Mouse (Mus musculus): ENCODE measurements at regions not wholly inside any gene's neighbourhood (a gene's known extent, or its start where the extent isn't known, plus 50 kb on each side); places are given as distances from the start of the nearest gene placed in this dataset.

GRCm38 (mm10) chr4:99348674-99349073, 53.0 kb downstream of the Gm12689 start:
- Histone ChIP-seq H3K27me3 (no peaks in the 10 kb centered on the region), H3K4me1 (no peaks in the 10 kb centered on the region)

DNA sequence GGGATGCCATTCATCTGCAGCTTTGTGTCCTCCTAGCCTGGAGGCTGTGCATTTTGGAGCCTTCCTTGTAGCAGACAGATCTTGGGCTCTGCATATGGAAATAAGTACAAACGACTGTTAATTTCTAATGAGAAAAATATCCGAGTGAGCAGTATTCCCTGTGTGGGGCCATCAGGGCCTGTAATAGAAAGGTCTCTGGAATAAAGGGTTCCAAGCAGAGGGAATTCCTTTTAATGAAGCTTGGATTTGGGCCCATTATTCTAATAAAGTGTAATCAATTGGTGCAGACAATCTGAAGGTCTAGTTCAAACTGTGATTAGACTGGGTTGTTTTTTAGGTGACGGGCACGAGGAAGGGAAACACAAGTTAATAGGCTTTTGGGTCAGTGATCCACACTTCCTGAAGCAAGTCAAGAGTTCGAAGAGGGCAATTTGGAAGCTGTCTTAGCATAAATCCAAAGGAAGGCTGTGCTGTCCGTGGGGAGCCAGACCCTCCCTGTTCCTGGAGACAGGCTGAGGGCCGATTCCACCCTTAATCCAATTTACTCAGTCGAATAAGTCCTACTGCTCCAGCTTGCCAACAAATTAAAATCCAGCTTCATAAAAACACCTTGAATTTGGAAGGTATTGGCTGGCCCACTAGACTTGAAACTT, 57.5 kb downstream of the Gm12689 start:
- no peak overlapping the region for H3K4me3 ChIP-seq
- no peak overlapping the region for H3K9ac ChIP-seq
- H3K27me3 ChIP-seq = no peaks in the 10 kb centered on the region; the same call in 1 of the 2 replicates
- no peaks in the 10 kb centered on the region for H3K4me1 ChIP-seq
- no peak for ATAC-seq (ENCODE audit: insufficient number of reproducible peaks, insufficient read depth, low FRiP score, low TSS enrichment)
- no peak overlapping the region for H3K4me2 ChIP-seq (replicated peaks)
- H3K36me3 ChIP-seq = no peaks in the 10 kb centered on the region
- 25% methylated on average over 8 of the region's 8 CpGs for WGBS
- H3K27ac ChIP-seq = no peak overlapping the region
- H3K9me3 ChIP-seq = no peaks in the 10 kb centered on the region

More at GRCm38 (mm10) chr4:99348674-99349073, 53.0 kb downstream of the Gm12689 start:
- H3K27ac ChIP-seq = no peak overlapping the region
- WGBS = 65% methylated on average over 5 of the region's 5 CpGs
- no peak overlapping the region for H3K4me2 ChIP-seq (replicated peaks)
- no peak for ATAC-seq (ENCODE audit: insufficient number of reproducible peaks, insufficient read depth, low FRiP score, low TSS enrichment)
- H3K4me3 ChIP-seq = no peak overlapping the region
- no peaks in the 10 kb centered on the region for H3K36me3 ChIP-seq
- H3K9me3 ChIP-seq = no peaks in the 10 kb centered on the region
- H3K9ac ChIP-seq = no peak overlapping the region

DNA sequence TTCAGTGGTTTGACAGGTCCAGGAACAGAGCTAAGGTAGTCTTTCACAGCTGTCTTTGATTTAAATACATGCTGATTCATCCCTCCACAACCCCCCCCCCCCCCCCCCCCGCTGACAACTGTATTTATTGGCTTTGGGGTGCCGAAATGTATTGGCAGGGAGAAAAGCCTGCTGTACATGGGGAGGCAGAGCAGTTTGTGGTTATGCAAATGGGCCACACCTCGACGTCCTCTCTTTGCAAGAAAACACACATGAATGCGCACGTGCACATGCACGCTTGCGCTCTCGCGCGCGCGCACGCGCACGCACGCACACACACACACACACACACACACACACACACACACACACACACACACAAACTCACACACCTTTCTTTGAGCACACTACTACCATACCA, 58.5 kb downstream of the Gm12689 start:
- H3K4me2 ChIP-seq (replicated peaks) = peak overlapping the region; percentile 19
- no peaks in the 10 kb centered on the region for H3K4me1 ChIP-seq
- no peaks in the 10 kb centered on the region; the same call in 1 of the 2 replicates for H3K27me3 ChIP-seq
- H3K36me3 ChIP-seq = no peaks in the 10 kb centered on the region
- 76% methylated on average over 17 of the region's 17 CpGs for WGBS
- no peak for ATAC-seq (ENCODE audit: insufficient number of reproducible peaks, insufficient read depth, low FRiP score, low TSS enrichment)
- H3K27ac ChIP-seq = no peak overlapping the region
- no peak overlapping the region for H3K9ac ChIP-seq
- H3K4me3 ChIP-seq = no peak overlapping the region
- H3K9me3 ChIP-seq = no peaks in the 10 kb centered on the region

- no peaks in the 10 kb centered on the region for H3K4me1 ChIP-seq
- H3K4me2 ChIP-seq (replicated peaks) = no peak overlapping the region
- no peaks in the 10 kb centered on the region for H3K36me3 ChIP-seq
- no peak overlapping the region for H3K4me3 ChIP-seq
- 43% methylated on average over 9 of the region's 9 CpGs for WGBS
- H3K9me3 ChIP-seq = no peaks in the 10 kb centered on the region
- no peaks in the 10 kb centered on the region; the same call in 1 of the 2 replicates for H3K27me3 ChIP-seq
- H3K9ac ChIP-seq = no peak overlapping the region
- ATAC-seq (ENCODE audit: insufficient number of reproducible peaks, insufficient read depth, low FRiP score, low TSS enrichment) = no peak
- no peak overlapping the region for H3K27ac ChIP-seq
Measured at GRCm38 (mm10) chr4:99354835-99355234, 59.1 kb downstream of the Gm12689 start.

- no peaks in the 10 kb centered on the region for H3K9me3 ChIP-seq
- 0 out of 2 replicates have a peak, but pooled peaks cover 2% of the 10 kb centered on the region for H3K27me3 ChIP-seq
- 87% methylated on average over 9 of the region's 9 CpGs for WGBS
- H3K4me3 ChIP-seq = no peak overlapping the region
- H3K4me2 ChIP-seq (replicated peaks) = no peak overlapping the region
- no peak overlapping the region for H3K9ac ChIP-seq
- no peaks in the 10 kb centered on the region for H3K36me3 ChIP-seq
- no peak for ATAC-seq (ENCODE audit: insufficient number of reproducible peaks, insufficient read depth, low FRiP score, low TSS enrichment)
- H3K4me1 ChIP-seq = peaks cover 5% of the 10 kb centered on the region
- no peak overlapping the region for H3K27ac ChIP-seq
Measured at GRCm38 (mm10) chr4:99368036-99368435, 72.3 kb downstream of the Gm12689 start.

GRCm38 (mm10) chr4:99371162-99371561, 75.5 kb downstream of the Gm12689 start:
- H3K36me3 ChIP-seq = no peaks in the 10 kb centered on the region
- peaks cover 5% of the 10 kb centered on the region for H3K4me1 ChIP-seq
- WGBS = 79% methylated on average over 5 of the region's 5 CpGs
- H3K4me3 ChIP-seq = no peak overlapping the region
- H3K4me2 ChIP-seq (replicated peaks) = no peak overlapping the region
- H3K27ac ChIP-seq = no peak overlapping the region
- ATAC-seq (ENCODE audit: insufficient number of reproducible peaks, insufficient read depth, low FRiP score, low TSS enrichment) = no peak
- H3K9ac ChIP-seq = no peak overlapping the region
- no peaks in the 10 kb centered on the region for H3K27me3 ChIP-seq
- no peaks in the 10 kb centered on the region for H3K9me3 ChIP-seq

GRCm38 (mm10) chr4:99376171-99376570, 80.5 kb downstream of the Gm12689 start:
- Histone ChIP-seq H3K9me3 (no peaks in the 10 kb centered on the region), H3K36me3 (no peaks in the 10 kb centered on the region)

GRCm38 (mm10) chr4:99376911-99377310, 81.2 kb downstream of the Gm12689 start:
- Histone ChIP-seq H3K27me3 (0 out of 2 replicates have a peak, but pooled peaks cover 2% of the 10 kb centered on the region), H3K4me2 (replicated peaks) (no peak overlapping the region)
- no peak for ATAC-seq (ENCODE audit: insufficient number of reproducible peaks, insufficient read depth, low FRiP score, low TSS enrichment)

More at GRCm38 (mm10) chr4:99376171-99376570, 80.5 kb downstream of the Gm12689 start:
- no peak overlapping the region for H3K4me2 ChIP-seq (replicated peaks)
- WGBS = 18% methylated on average over 1 of the region's 1 CpGs
- no peak for ATAC-seq (ENCODE audit: insufficient number of reproducible peaks, insufficient read depth, low FRiP score, low TSS enrichment)
- no peak overlapping the region for H3K9ac ChIP-seq
- no peak overlapping the region for H3K27ac ChIP-seq
- H3K4me1 ChIP-seq = no peaks in the 10 kb centered on the region
- no peak overlapping the region for H3K4me3 ChIP-seq
- H3K27me3 ChIP-seq = 0 out of 2 replicates have a peak, but pooled peaks cover 2% of the 10 kb centered on the region

DNA sequence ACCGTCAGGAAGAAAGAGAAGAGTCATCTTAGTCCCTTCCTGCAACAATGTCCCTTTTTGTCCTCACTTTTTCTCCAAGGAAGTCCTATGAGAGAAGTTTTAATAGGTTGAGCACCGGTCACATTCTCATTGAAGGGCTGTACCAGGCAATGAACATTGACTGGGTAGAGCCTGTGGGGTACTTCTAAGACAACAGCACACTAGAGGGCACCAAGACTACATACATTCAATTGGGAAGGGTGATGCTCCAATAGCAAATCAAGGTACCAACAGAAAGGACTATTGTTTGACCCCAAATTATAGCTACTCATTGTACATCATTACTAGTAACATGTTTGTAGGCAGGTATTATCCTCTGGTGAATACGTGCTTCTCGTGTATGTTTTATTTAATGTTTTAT, 84.3 kb downstream of the Gm12689 start:
- H3K9ac ChIP-seq = no peak overlapping the region
- no peaks in the 10 kb centered on the region for H3K36me3 ChIP-seq
- no peak for ATAC-seq (ENCODE audit: insufficient number of reproducible peaks, insufficient read depth, low FRiP score, low TSS enrichment)
- H3K27me3 ChIP-seq = 0 out of 2 replicates have a peak, but pooled peaks cover 2% of the 10 kb centered on the region
- H3K4me1 ChIP-seq = no peaks in the 10 kb centered on the region
- H3K9me3 ChIP-seq = no peaks in the 10 kb centered on the region
- H3K4me3 ChIP-seq = no peak overlapping the region
- H3K27ac ChIP-seq = no peak overlapping the region
- no peak overlapping the region for H3K4me2 ChIP-seq (replicated peaks)
- 73% methylated on average over 4 of the region's 4 CpGs for WGBS

More at GRCm38 (mm10) chr4:99376911-99377310, 81.2 kb downstream of the Gm12689 start:
- no peak overlapping the region for H3K9ac ChIP-seq
- H3K4me3 ChIP-seq = no peak overlapping the region
- H3K4me1 ChIP-seq = no peaks in the 10 kb centered on the region
- 28% methylated on average over 9 of the region's 9 CpGs for WGBS
- no peaks in the 10 kb centered on the region for H3K9me3 ChIP-seq
- H3K36me3 ChIP-seq = no peaks in the 10 kb centered on the region
- no peak overlapping the region for H3K27ac ChIP-seq

GRCm38 (mm10) chr4:99385381-99385780, 89.7 kb downstream of the Gm12689 start:
- no peak overlapping the region for H3K27ac ChIP-seq
- no peaks in the 10 kb centered on the region for H3K9me3 ChIP-seq
- no peaks in the 10 kb centered on the region for H3K27me3 ChIP-seq
- H3K36me3 ChIP-seq = no peaks in the 10 kb centered on the region
- H3K4me2 ChIP-seq (replicated peaks) = no peak overlapping the region
- no peak for ATAC-seq (ENCODE audit: insufficient number of reproducible peaks, insufficient read depth, low FRiP score, low TSS enrichment)
- H3K4me1 ChIP-seq = no peaks in the 10 kb centered on the region
- no peak overlapping the region; the same call in 1 of the 2 replicates for H3K9ac ChIP-seq
- WGBS = 12% methylated on average over 8 of the region's 8 CpGs
- no peak overlapping the region for H3K4me3 ChIP-seq

DNA sequence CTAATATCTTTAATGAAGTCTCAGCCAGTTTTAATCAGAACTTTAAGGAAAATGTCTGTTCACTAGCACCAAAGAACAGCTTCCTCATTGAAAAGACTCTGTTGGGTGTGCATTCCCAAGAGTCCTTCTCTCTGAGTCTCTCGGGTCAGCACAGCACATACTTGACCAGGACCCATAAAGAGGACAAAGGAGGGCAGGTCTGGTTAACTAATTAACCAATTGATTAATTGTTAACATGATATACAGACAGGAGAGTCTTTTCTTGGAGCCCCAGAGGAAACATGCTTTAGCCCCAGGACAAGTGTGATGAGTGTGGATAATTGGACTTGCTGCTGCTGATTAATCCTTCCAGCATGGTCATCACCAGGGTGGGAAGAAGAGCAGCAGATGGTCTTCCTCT, 93.7 kb downstream of the Gm12689 start:
- WGBS = 60% methylated on average over 1 of the region's 1 CpGs

GRCm38 (mm10) chr4:99392986-99393385, 97.3 kb downstream of the Gm12689 start:
- WGBS = 81% methylated on average over 5 of the region's 5 CpGs
- no peaks in the 10 kb centered on the region for H3K36me3 ChIP-seq
- ATAC-seq (ENCODE audit: insufficient number of reproducible peaks, insufficient read depth, low FRiP score, low TSS enrichment) = no peak

More for the DNA sequence above, 93.7 kb downstream of the Gm12689 start:
- no peak overlapping the region for H3K4me2 ChIP-seq (replicated peaks)
- H3K27me3 ChIP-seq = no peaks in the 10 kb centered on the region
- H3K36me3 ChIP-seq = no peaks in the 10 kb centered on the region
- no peaks in the 10 kb centered on the region for H3K9me3 ChIP-seq
- no peak overlapping the region for H3K9ac ChIP-seq
- no peaks in the 10 kb centered on the region for H3K4me1 ChIP-seq
- no peak overlapping the region for H3K27ac ChIP-seq
- no peak overlapping the region for H3K4me3 ChIP-seq
- no peak for ATAC-seq (ENCODE audit: insufficient number of reproducible peaks, insufficient read depth, low FRiP score, low TSS enrichment)

More at GRCm38 (mm10) chr4:99392986-99393385, 97.3 kb downstream of the Gm12689 start:
- Histone ChIP-seq H3K27ac (no peak overlapping the region), H3K4me3 (no peak overlapping the region), H3K4me1 (no peaks in the 10 kb centered on the region), H3K9me3 (no peaks in the 10 kb centered on the region), H3K4me2 (replicated peaks) (no peak overlapping the region), H3K27me3 (no peaks in the 10 kb centered on the region), H3K9ac (no peak overlapping the region)

Measured in embryonic facial prominence, embryonic 12.5 days (tissue).